Mouse (Mus musculus) adrenal gland, postnatal 14 days (tissue): ENCODE measurements around the gene Olfr530. TPM values are rescaled to one million over a fixed set of nuclear protein-coding genes. Genes with fewer than 3 reads are reported as not detected.

Experiments
- DNase-seq: peaks from one replicate; pipeline ENCODE4 v3.0.0; 2021; ENCODE audit warnings: mixed read lengths
- long read RNA-seq, 2 experiments: library from polyadenylated mRNA; stranded (forward); transcript quantifications; one replicate each; pipeline ENCODE4 v2.0.0; 2021
- total RNA-seq: library from RNA; stranded (reverse); gene quantifications from 2 replicates; pipeline ENCODE4 v1.2.3, GENCODE M21; 2021

Gene Olfr530
- total RNA-seq, result not detected in 2 replicates
- long read RNA-seq, experiment 1, result 0 reads
- long read RNA-seq, experiment 2, result 0 reads

DNA sequence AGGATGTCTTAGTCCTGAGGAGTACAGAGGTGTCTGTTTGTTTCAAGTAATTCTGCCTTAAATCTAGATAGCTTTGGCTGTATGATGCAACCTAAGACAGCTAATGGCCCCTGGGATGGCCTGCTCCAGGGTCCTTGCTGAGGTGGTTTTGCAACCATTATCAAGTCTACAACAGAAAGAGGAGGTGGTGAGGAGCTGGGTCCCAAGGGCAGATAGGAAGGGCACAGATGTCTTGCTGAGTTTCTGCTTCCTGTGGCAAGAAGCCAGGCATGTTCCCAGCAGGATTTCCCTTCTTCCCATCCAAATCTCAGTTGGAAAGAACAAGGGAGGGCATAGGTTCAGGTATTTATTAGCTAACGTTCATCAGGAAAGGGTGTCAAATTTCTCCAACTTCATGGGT is at the start of gene Olfr530:
Gene Olfr530, minus strand, starts transcription at position 101 of the 400 bp plus-strand sequence.
- DNase-seq, result no peak

GRCm38 (mm10) chr7:140421539-140421938 is 45.4 kb upstream of the Olfr530 start, which contains the start of gene Olfr532:
Olfr532 (minus strand) TSS chr7:140421639.
- DNase-seq, result no peak

- DNase-seq, result no peak
Measured at GRCm38 (mm10) chr7:140402818-140403217, 26.7 kb upstream of the Olfr530 start, which contains the start of gene Olfr531. Olfr531 (minus strand) TSS chr7:140402918.

DNA sequence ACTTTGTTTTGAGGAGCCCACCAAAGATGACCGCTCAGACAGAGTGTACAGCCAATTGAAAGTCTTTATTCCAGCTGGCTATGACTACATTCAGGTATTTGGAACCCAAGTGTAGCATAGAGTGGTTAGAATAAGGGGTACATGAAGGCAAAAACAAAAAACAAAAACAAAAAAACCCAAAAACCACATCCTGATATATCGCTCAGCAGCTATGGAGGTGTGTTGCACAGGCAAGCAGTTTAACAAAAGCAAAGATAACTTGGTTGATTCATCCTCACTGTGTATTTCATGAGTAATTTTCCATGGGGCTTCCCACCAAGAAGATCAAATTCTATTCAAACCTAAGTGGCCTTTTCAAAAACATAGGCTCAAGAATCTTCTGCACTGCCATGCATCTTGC is 780 bp upstream of the Olfr530 start:
- no peak for DNase-seq

DNA sequence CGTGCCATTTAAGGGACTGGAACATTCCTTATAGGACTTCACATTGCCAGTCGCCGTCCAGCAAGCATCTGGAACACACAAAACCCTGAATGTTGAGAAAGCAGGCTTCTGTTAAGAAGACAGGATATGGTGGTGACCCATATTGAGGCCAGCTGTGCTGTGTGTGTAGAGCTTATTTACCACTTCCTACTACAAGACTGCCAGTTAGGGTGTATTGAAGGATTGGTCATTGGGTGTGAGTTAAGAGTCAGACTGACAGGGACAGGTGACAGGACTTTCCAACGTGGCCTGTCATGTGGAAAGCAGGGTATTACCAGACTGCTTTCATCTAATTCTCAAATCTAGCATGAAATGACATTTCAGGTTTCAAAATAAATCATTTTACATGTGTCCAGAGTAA is 1.8 kb downstream of the Olfr530 start:
- no peak for DNase-seq

DNA sequence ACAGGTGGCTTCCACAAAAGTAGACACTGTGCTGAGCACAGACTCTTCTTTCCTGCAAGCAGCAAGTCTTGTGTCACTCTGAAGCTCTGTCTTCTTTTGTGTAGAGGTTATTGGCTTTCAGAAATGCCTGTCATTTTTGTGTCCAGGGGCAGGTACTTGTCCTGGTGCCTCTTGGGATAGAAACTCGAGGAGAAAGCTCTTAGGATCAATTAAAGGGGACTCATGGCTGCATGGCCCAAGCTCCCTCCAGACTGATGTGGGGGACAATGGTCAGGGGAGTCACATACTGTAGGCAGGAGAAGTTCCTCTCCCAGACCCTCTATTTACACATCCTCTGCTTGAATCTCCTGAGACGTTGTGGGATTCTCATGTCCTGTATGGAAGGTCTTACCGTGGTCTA is 14.6 kb downstream of the Olfr530 start, which contains the start of gene Olfr60:
Gene Olfr60, minus strand, starts transcription at position 101 of the 400 bp plus-strand sequence.
- DNase-seq, result no peak

GRCm38 (mm10) chr7:140333717-140334116 is 42.4 kb downstream of the Olfr530 start, which contains the start of gene Olfr527:
Olfr527 (plus strand) TSS chr7:140334017.
- no peak for DNase-seq

DNA sequence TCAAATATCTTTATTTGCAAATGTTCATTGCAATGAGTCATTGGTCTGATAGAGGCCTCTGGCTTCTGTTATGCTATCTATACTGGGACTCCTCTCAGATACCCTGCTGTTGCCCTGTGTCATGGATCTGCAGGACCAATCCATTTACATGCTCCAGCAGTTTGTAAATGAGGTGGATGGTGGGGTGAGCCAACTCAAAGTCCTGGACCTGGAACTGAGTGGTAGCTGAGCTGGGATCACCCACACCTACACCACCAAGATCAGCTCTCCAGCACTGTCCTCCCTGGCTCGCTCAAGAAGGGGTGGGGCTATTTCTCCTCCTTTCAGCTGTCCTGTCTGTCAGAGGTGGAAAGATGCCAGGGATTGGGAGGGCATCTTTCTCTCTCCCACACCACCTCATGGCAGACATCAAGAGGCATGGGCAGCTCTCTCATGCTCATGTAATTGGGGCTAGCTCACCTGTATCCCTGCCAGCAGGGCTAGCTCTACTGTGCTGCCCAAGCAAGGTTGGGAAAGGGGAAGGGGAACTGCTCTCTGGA is 46.3 kb downstream of the Olfr530 start:
- no peak for DNase-seq

Other genes with a start within 250 kb of the Olfr530 start
- 41.3 and 48.7 TPM in 2 replicates for gene Mtg1, start 238.8 kb downstream of the Olfr530 start, total RNA-seq
- 0.67 and 1.4 TPM in 2 replicates for gene Sprn, start 221.5 kb downstream of the Olfr530 start, total RNA-seq
- gene Olfr522, start 211.6 kb downstream of the Olfr530 start, total RNA-seq, result not detected in 2 replicates
- not detected in 2 replicates for gene Olfr523, start 203.1 kb downstream of the Olfr530 start, total RNA-seq
- gene Olfr524, start 170.4 kb downstream of the Olfr530 start, total RNA-seq, result not detected in 2 replicates
- 0.15 TPM in 1 of 2 replicates, not detected in the other for gene Cd163l1, start 158.1 kb downstream of the Olfr530 start, total RNA-seq
- gene 5830411N06Rik, start 129.0 kb downstream of the Olfr530 start, total RNA-seq, result 0.30 TPM in 1 of 2 replicates, not detected in the other
- not detected in 2 replicates for gene Olfr525, start 55.5 kb downstream of the Olfr530 start, total RNA-seq
- gene Olfr527, start 42.3 kb downstream of the Olfr530 start, total RNA-seq, result not detected in 2 replicates
- not detected in 2 replicates for gene Olfr60, start 14.7 kb downstream of the Olfr530 start, total RNA-seq
- gene Olfr531, start 26.6 kb upstream of the Olfr530 start, total RNA-seq, result not detected in 2 replicates
- not detected in 2 replicates for gene Olfr532, start 45.3 kb upstream of the Olfr530 start, total RNA-seq
- gene Olfr533, start 87.0 kb upstream of the Olfr530 start, total RNA-seq, result not detected in 2 replicates
- not detected in 2 replicates for gene Olfr535, start 107.9 kb upstream of the Olfr530 start, total RNA-seq
- not detected in 2 replicates for gene Olfr536, start 131.1 kb upstream of the Olfr530 start, total RNA-seq
- not detected in 2 replicates for gene Olfr538, start 191.6 kb upstream of the Olfr530 start, total RNA-seq
- not detected in 2 replicates for gene Olfr46, start 224.9 kb upstream of the Olfr530 start, total RNA-seq